Mouse (Mus musculus) cerebellum, adult 9-11 months (tissue): ENCODE data around the gene Tdrd5.
"Not testable (repeated sequence)": the region's sequence is repeated elsewhere in the genome, so short reads cannot be mapped to it uniquely, and the experiment has no call there.

Source experiments
- DNase-seq: peaks from one replicate; pipeline ENCODE4 v3.0.0; 2022

The Tdrd5 gene

GRCm38 (mm10) chr1:156251096-156251495 is 52.4 kb downstream of the Tdrd5 start:
- not testable (repeated sequence) for DNase-seq

GRCm38 (mm10) chr1:156247893-156248292 is 55.6 kb downstream of the Tdrd5 start:
- DNase-seq, result no peak

- DNase-seq, result peak; percentile 21
Measured at GRCm38 (mm10) chr1:156241713-156242348, 61.6 kb downstream of the Tdrd5 start.

GRCm38 (mm10) chr1:156241035-156241434 is 62.4 kb downstream of the Tdrd5 start:
- DNase-seq, result no peak

- no peak for DNase-seq
Measured at GRCm38 (mm10) chr1:156231122-156231521, 72.3 kb downstream of the Tdrd5 start.

- no peak for DNase-seq
Measured at GRCm38 (mm10) chr1:156230339-156231089, 73.0 kb downstream of the Tdrd5 start.

- no peak for DNase-seq
Measured at GRCm38 (mm10) chr1:156229448-156229847, 74.0 kb downstream of the Tdrd5 start.

GRCm38 (mm10) chr1:156228728-156229127 is 74.7 kb downstream of the Tdrd5 start:
- DNase-seq, result no peak

- DNase-seq, result no peak
Measured at GRCm38 (mm10) chr1:156226903-156227302, 76.6 kb downstream of the Tdrd5 start.

GRCm38 (mm10) chr1:156222205-156223000 is 81.1 kb downstream of the Tdrd5 start:
- DNase-seq, result no peak

- DNase-seq, result no peak
Measured at GRCm38 (mm10) chr1:156221327-156221726, 82.1 kb downstream of the Tdrd5 start.

- no peak for DNase-seq
Measured at GRCm38 (mm10) chr1:156218573-156218972, 84.9 kb downstream of the Tdrd5 start.

- no peak for DNase-seq
Measured at GRCm38 (mm10) chr1:156217941-156218340, 85.5 kb downstream of the Tdrd5 start.

GRCm38 (mm10) chr1:156217393-156217792 is 86.1 kb downstream of the Tdrd5 start:
- DNase-seq, result no peak

- no peak for DNase-seq
Measured at GRCm38 (mm10) chr1:156216249-156216648, 87.2 kb downstream of the Tdrd5 start.

GRCm38 (mm10) chr1:156214651-156215050 is 88.8 kb downstream of the Tdrd5 start:
- DNase-seq, result no peak

GRCm38 (mm10) chr1:156212923-156213322 is 90.5 kb downstream of the Tdrd5 start:
- DNase-seq, result no peak

GRCm38 (mm10) chr1:156211809-156212317 is 91.6 kb downstream of the Tdrd5 start:
- DNase-seq, result no peak
